Comparison of ENCODE assay signal across 10 mouse cellular contexts in the genomic region with DNA sequence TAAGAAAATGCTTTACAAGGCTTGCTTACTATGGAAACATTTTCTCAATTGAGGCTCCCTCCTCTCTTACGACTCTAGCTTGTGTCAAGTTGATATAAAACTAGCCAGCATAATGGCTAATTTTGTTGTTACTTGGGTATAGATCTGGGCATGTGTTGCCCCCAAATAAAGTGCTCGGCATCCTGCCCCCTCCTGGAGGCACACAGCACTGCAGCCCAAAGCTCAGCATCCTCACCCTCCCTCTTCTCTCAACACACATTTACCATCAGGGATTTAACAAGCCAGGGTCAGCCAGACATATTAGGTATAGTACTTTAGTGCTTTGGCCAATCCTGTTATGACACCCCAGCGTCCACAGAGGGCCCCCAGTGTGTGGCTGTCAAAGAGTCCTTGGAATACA. TPM values are rescaled to one million over a fixed set of nuclear protein-coding genes. Genes with fewer than 3 reads are reported as not detected.
DNase-seq lines count a peak whose midpoint lies in the region; ATAC-seq lines count a peak whose summit lies in the region.
"Had no signal": no experiment of that assay in that cellular context is flagged by ENCODE, and none has a peak within 500 bp of the region (broad histone marks: within the 10 kb centered on the region; RNA-seq: fewer than 3 reads in every experiment).

No protein-coding gene starts in this region.

- peak; percentile 51 to 69 for DNase-seq in cerebellum, postnatal 14 days
- no peak for DNase-seq in cerebellum, adult 9-11 months
- DNase-seq in layer of hippocampus, postnatal 10 days (ENCODE audit: low spot score in 2 of 2) = peak; percentile 40 to 43
- no peak for DNase-seq in layer of hippocampus, adult 9-10 months (ENCODE audit: low spot score)
- DNase-seq in ES-CJ7 (ENCODE audit: low read depth, low spot score) = peak; percentile 25
- no peak for DNase-seq in adrenal gland, postnatal 4 days (ENCODE audit: low spot score in 2 of 2)
- DNase-seq in adrenal gland, postnatal 25 days = no peak

- ATAC-seq in megakaryocyte progenitor cell, adult 5-6 weeks (replicated peaks; ENCODE audit: poor library complexity) = peak; percentile 75

RNA-seq across cellular contexts. Expression of gene Col9a2, which starts 17.2 kb away (rescaled TPM):
- total RNA-seq in layer of hippocampus, postnatal 10 days (2021) = 10 to 100 TPM in 1 of 2 experiments, 1 to 10 TPM in 1; 8.7 to 11.4 TPM
- total RNA-seq in megakaryocyte progenitor cell, adult 5-6 weeks (2015) = not detected in 2 replicates
- not detected in 2 replicates for total RNA-seq in megakaryocyte progenitor cell, adult 5-6 weeks (2017)
- total RNA-seq in adrenal gland, postnatal 4 days (2021) = 1 to 10 TPM; 3.7 to 4.8 TPM
- 0.46 and 0.71 TPM in 2 replicates for total RNA-seq in adrenal gland, postnatal 25 days (2021)

RNA-seq across cellular contexts. Expression of gene Smap2, which starts 39.3 kb away (rescaled TPM):
- total RNA-seq in layer of hippocampus, postnatal 10 days (2021) = 100 to 1,000 TPM; 123 to 131 TPM
- 46.0 and 53.8 TPM in 2 replicates for total RNA-seq in megakaryocyte progenitor cell, adult 5-6 weeks (2015)
- 21.9 and 26.8 TPM in 2 replicates for total RNA-seq in megakaryocyte progenitor cell, adult 5-6 weeks (2017)
- total RNA-seq in adrenal gland, postnatal 4 days (2021) = 10 to 100 TPM; 39.4 to 41.5 TPM
- 31.5 and 35.7 TPM in 2 replicates for total RNA-seq in adrenal gland, postnatal 25 days (2021)

RNA-seq across cellular contexts. Expression of gene Zmpste24, which starts 41.7 kb away (rescaled TPM):
- total RNA-seq in layer of hippocampus, postnatal 10 days (2021) = 10 to 100 TPM; 23.3 to 24.4 TPM
- 67.2 and 71.8 TPM in 2 replicates for total RNA-seq in megakaryocyte progenitor cell, adult 5-6 weeks (2015)
- total RNA-seq in megakaryocyte progenitor cell, adult 5-6 weeks (2017) = 67.1 and 70.9 TPM in 2 replicates
- 10 to 100 TPM; 42.6 to 43.1 TPM for total RNA-seq in adrenal gland, postnatal 4 days (2021)
- 46.9 and 52.1 TPM in 2 replicates for total RNA-seq in adrenal gland, postnatal 25 days (2021)

RNA-seq across cellular contexts. Expression of gene Tmco2, which starts 52.7 kb away (rescaled TPM):
- total RNA-seq in layer of hippocampus, postnatal 10 days (2021) = not detected
- not detected in 2 replicates for total RNA-seq in megakaryocyte progenitor cell, adult 5-6 weeks (2015)
- not detected in 2 replicates for total RNA-seq in megakaryocyte progenitor cell, adult 5-6 weeks (2017)
- not detected for total RNA-seq in adrenal gland, postnatal 4 days (2021)
- not detected in 2 replicates for total RNA-seq in adrenal gland, postnatal 25 days (2021)
- total RNA-seq: ES-E14; left cerebral cortex, adult 18-20 months had no signal

Comparison
In these comparisons a context has a peak if more than half of its experiments do, and no peak if none do; other contexts are left out.
1. DNase-seq: peak in cerebellum, postnatal 14 days (2 of 2), layer of hippocampus, postnatal 10 days (2 of 2) and ES-CJ7 (single experiment); none in cerebellum, adult 9-11 months (single experiment), layer of hippocampus, adult 9-10 months (single experiment), adrenal gland, postnatal 4 days (0 of 2) and adrenal gland, postnatal 25 days (single experiment).